Mouse (Mus musculus) CH12.LX (cell line): ENCODE results near the gene Col23a1.

Experiments used
- CTCF ChIP-seq, 2 experiments: IDR thresholded peaks in 1 of 2; conservative IDR thresholded peaks in 1 of 2; 2 replicates each; pipeline ENCODE4 v1.5.1; 2011 to 2012; ENCODE audit warnings: low read depth in 2 of 2, low read length in 2 of 2, improper control_type of control experiment in 1 of 2, inconsistent platforms in 1 of 2, mild to moderate bottlenecking in 1 of 2, moderate library complexity in 1 of 2
- EP300 ChIP-seq: IDR thresholded peaks from 2 replicates; pipeline ENCODE4 v1.6.1; 2011; ENCODE audit warnings: low read length, improper control_type of control experiment
- HCFC1 ChIP-seq: IDR thresholded peaks from 2 replicates; pipeline ENCODE4 v1.6.1; 2012; ENCODE audit warnings: low read depth, mild to moderate bottlenecking, inconsistent platforms, low read length, improper control_type of control experiment
- MAFK ChIP-seq: IDR thresholded peaks from 2 replicates; pipeline ENCODE4 v1.6.1; 2011; ENCODE audit warnings: low read length, improper control_type of control experiment; ENCODE audit not compliant: insufficient replicate concordance
- MAX ChIP-seq: IDR thresholded peaks from 2 replicates; pipeline ENCODE4 v1.6.1; 2011; ENCODE audit warnings: low read length, improper control_type of control experiment
- MAZ ChIP-seq: IDR thresholded peaks from 2 replicates; pipeline ENCODE4 v1.6.1; 2012; ENCODE audit warnings: low read depth, mild to moderate bottlenecking, inconsistent platforms, low read length, improper control_type of control experiment, moderate library complexity
- MEF2A ChIP-seq: IDR thresholded peaks from 2 replicates; pipeline ENCODE4 v1.6.1; 2014; ENCODE audit warnings: low read depth, mild to moderate bottlenecking, inconsistent platforms, low read length, improper control_type of control experiment, borderline replicate concordance
- POLR2A ChIP-seq: IDR thresholded peaks from 2 replicates; pipeline ENCODE4 v1.6.1; 2011; ENCODE audit warnings: low read depth, mild to moderate bottlenecking, improper control_type of control experiment, low read length
- POLR2AphosphoS2 ChIP-seq: IDR thresholded peaks from 2 replicates; pipeline ENCODE4 v1.6.1; 2011; ENCODE audit warnings: low read depth, low read length, improper control_type of control experiment
- SMC3 ChIP-seq: IDR thresholded peaks from 2 replicates; pipeline ENCODE4 v1.6.1; 2011; ENCODE audit warnings: low read depth, low read length, improper control_type of control experiment
- TCF12 ChIP-seq: IDR thresholded peaks from 2 replicates; pipeline ENCODE4 v1.6.1; 2014; ENCODE audit warnings: low read depth, mild to moderate bottlenecking, inconsistent platforms, low read length, improper control_type of control experiment
- USF1 ChIP-seq: IDR thresholded peaks from 2 replicates; pipeline ENCODE4 v1.6.1; 2014; ENCODE audit warnings: low read depth, mild to moderate bottlenecking, inconsistent platforms, low read length, improper control_type of control experiment
- ZKSCAN1 ChIP-seq: IDR thresholded peaks from 2 replicates; pipeline ENCODE4 v1.6.1; 2012; ENCODE audit warnings: low read depth, inconsistent platforms, low read length, improper control_type of control experiment, borderline replicate concordance

DNA sequence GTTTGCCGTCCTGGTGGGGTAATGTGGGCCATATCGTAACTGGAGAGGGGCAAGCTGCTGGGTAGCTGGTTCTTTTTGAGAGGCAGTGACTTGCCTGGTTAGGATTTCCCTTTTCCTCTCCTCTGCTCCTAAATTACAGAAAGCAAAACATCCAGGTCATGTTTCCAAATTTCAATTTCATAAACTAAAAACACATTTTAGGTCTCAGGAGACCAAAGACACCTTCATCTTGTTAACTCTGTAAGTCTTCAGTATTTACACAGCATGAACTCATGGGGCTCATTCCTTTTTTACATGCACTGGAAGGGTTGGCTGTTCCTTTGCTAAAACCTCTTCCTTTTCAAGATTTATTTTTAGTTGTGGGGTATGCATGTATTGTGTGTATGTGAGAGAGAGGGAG is 58.0 kb downstream of the Col23a1 start:
- no peak for TF ChIP-seq POLR2A
- no peak for TF ChIP-seq TCF12
- TF ChIP-seq MEF2A, result no peak
- TF ChIP-seq USF1, result no peak
- TF ChIP-seq ZKSCAN1, result no peak
- no peak for TF ChIP-seq CTCF (conservative IDR thresholded peaks at IDR 0.05 in 1 of 2, IDR thresholded peaks at IDR 0.05 in 1 of 2; ENCODE audit: low read depth in 2 of 2, low read length in 2 of 2)
- no peak for TF ChIP-seq HCFC1
- TF ChIP-seq MAX, result no peak
- TF ChIP-seq SMC3, result no peak
- no peak for TF ChIP-seq EP300
- TF ChIP-seq MAFK, result no peak
- no peak for TF ChIP-seq POLR2AphosphoS2
- TF ChIP-seq MAZ, result no peak
